Mouse (Mus musculus) skeletal muscle tissue, adult 2 months (tissue): ENCODE measurements at regions not wholly inside any gene's neighbourhood (a gene's known extent, or its start where the extent isn't known, plus 50 kb on each side); places are given as distances from the start of the nearest gene placed in this dataset.

Experiments
- DNase-seq: peaks from one replicate; pipeline ENCODE4 v3.0.0-alpha.2; 2012; ENCODE audit warnings: low read depth, low spot score

- DNase-seq, result peak; percentile 26
Measured at GRCm38 (mm10) chr19:13980988-13981630, 67.8 kb downstream of the Olfr1505 start.

GRCm38 (mm10) chr19:13982823-13983222 is 69.5 kb downstream of the Olfr1505 start:
- no peak for DNase-seq
